Mouse (Mus musculus) small intestine, adult 2 months (tissue): Measurements from ENCODE around the gene 0610010F05Rik.

Experiments used
- CTCF ChIP-seq: fragments of 200-500 bp; IDR thresholded peaks from 2 replicates; pipeline ENCODE4 v1.5.1; 2012; ENCODE audit warnings: low read depth, mild to moderate bottlenecking, control low read depth, inconsistent platforms, low read length, moderate library complexity, mixed read lengths; ENCODE audit not compliant: insufficient replicate concordance, insufficient read length; ENCODE audit errors: extremely low read depth
- POLR2A ChIP-seq: fragments of 200-500 bp; IDR thresholded peaks from 2 replicates; pipeline ENCODE4 v1.6.1; 2012; ENCODE audit warnings: low read depth, mild to moderate bottlenecking, control low read depth, inconsistent platforms, low read length, moderate library complexity

DNA sequence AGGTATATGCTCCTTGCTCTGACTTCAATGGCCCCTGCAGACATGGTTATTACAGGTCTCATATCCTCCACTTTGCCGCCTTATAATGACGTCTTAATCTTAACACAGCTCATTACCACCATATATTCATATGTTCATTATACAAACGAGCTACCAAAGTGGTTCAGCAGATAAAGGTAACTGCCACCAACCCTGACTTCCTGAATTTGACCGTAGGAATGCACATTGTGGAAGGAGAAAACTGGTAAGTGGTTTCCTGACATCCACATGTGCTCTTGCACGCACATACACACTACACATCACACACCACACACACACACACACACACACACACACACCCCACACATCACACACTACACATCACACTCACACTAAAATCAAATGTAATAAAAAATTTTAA lies 18.9 kb downstream of the 0610010F05Rik start:
- TF ChIP-seq POLR2A (no peak), CTCF (no peak)
